Mouse (Mus musculus) ES-CJ7 (cell line): ENCODE measurements around the gene Tagln.

ENCODE experiments used
- DNase-seq: peaks from one replicate; pipeline ENCODE4 v3.0.0; 2011; ENCODE audit warnings: low read depth, low spot score

Gene Tagln

DNA sequence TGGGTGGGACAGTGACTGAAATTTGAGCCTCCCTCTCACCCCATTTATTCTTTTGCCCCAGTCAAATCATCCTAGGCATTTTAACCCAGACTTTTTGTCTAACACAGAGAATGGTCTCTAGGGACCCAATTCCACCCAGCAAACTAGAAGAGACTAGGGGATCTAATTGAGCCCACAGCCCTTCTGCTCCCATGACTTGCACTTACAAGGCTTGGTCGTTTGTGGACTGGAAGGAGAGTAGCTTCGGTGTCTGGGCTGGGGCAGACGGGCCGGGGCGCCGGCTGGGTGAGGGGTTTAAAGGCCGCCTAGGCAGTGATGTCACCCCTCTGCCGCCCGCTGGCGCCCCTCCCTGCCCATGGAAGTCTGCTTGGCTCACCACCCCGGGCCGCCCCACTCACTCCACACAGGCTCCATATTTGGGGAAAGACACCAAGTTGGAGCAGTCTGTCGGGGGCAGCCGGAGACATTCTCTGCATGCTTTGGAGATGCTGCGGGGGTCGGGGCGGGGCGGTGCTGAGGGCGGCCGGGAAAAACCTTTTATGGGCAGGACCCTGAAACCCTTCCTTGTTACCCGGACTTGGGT lies at the start of gene Tagln:
TSS of gene Tagln (minus strand) at position 431 of the 583 bp plus-strand sequence.
- no peak for DNase-seq

DNA sequence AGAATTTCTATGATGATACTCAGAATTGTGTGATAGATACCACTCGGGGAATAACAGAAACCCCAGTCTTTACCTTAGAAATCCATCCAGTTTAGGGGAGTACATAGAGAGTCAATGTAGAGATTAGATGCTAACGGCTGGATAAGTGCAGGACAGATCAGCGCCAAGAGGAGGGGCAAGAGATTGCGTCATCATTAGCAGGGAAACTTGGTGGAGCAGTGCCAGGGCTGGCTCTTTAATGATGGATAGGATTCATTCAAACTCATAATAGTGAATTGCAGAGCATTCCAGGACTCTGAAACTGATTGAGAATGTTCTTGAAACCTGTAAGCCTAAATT lies 49.3 kb upstream of the Tagln start:
- peak; percentile 51 for DNase-seq

DNA sequence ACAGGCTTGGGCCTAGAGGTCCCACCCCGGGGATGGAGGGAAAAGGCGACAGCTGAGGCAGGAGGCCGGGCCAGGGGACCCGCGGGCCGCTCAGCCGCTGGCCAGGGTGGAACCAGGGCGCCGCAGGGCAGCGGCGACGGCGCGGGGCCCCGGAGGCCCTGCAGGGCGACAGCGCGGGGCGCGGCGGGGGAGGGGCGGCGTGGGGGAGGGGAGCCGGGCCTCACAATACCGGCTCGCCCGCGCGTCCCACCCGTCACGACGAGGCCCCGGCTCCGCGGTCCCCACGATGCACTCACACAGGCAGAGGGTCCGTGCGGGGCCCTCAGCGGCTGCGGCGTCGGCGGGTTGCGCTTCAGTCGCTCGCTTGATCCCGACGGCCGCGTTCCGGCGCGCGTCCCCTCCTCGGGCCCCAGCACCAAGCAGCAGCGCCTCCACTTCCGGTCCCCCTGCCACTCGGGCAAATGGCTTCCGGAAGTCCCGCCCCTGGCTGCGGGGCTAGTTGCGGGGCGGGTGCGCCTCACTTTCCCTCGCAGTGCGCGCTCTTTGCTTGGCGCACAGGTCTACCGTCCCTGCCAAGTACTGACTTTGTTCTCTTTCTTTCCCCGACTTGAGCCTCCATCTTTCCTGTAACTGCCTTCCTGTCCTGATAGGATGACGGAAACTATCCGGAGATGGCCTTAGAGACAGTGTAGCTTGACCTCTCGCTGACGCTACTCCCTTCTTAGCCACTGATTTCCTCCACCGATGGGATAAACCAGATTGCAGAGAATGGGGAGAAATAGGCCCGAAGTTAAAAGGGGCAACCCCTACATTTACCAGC lies 48.8 kb upstream of the Tagln start:
- peak; percentile 80 for DNase-seq

DNA sequence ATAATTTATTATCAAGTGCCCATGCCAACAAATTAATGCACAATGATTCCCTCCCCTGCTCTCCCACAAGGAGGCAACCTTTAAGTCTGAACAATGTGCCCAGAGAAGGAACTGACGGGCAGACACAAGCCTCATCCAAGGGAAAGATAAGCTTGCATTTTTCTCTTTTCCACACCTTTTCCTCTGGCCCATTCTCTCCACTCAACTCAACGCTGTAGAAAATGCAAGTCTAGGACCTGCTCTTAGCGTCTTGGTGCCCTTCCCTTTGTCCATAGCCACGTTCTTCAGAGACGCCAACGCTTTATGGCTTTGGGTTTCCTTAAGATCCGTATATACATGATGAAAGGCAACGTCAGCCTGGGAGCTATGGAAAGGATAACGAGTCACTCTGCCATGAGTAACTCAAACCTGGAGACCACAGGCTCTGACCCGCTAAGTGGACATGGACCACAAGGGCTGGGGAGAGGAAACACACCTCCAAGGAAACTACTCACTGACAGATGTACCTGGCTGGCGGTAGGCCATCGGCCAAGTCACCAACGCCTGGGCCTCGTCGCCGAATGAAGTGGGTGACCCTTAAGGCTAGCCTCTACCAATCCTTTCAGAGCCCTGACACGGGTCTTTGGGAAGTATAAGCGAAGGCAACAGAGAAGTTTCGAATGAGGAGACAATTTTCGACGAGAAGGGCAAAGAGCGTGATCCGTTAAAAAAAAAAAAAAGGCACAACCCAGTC lies 48.0 kb upstream of the Tagln start:
- DNase-seq: peak; percentile 19

DNA sequence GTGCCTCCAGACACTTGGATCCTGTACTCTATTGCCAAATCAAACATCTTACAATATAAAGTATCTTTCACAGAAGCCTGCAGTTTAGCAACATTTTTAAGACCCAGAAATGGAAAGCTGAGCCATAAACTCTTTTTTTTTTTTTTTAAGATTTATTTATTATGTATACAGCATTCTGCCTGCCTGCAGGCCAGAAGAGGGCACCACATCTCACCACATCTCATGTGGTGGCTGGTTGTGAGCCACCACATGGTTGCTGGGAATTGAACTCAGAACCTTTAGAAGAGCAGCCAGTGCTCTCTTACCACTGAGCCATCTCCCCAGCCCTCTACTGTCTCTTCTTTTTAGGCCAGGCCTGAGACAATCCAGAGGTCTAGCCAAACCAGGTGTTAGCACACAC lies 45.5 kb upstream of the Tagln start:
- peak; percentile 29 for DNase-seq

DNA sequence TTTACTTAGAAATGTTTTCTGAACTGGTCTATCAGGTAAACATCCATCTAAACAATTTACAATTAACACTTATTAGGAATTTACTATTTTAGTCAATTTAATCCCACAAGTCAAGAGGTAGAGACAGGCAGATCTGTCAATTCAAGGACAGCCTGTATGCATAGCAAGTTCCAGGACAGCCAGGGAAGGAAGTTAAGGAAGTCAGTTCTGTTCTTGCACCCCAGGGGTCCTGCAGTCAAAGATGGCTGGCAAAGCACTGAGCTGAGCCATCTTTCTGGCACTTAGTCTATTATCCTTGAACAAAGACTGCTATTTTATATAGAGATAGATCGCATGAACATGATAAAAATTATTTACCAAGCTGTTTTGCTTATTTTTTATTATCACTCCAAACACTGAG lies 44.8 kb upstream of the Tagln start:
- peak; percentile 54 for DNase-seq

DNA sequence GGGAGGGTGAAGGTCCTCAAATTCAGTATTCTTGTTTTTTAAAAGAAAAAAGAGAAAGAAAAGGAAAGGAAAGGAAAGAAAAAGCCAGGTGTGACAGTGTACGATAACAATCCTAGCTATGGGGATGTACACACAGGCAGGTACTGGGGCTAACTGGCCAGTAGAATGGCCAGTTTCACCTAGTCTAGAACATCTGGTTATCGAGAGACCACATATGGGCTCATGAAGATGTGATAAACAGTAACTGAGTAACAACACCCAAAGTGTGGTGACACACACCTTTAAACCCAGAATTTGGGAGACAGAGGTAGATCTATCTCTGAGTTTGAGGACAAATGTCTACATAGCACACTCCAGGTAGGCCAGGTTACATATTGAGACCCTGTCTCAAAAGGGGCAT lies 43.9 kb upstream of the Tagln start:
- no peak for DNase-seq

DNA sequence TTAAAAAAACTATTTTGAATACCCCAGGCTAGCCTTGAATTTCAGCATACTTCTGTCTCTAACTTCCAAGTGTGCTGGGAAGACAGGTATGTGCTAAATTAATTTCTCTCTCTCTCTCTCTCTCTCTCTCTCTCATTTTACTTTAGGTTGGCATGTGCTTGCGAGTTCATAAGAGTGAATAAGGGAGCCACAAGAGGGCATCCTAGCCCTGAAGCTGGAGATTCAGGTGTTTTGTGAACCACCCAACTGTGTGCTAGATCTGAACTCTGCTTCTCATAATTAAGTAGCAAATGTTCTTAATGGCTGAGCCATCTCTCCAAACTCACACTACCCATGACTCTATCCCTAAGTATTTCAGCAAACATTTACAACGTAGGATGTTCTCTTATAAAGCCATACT lies 41.0 kb upstream of the Tagln start:
- DNase-seq: no peak

DNA sequence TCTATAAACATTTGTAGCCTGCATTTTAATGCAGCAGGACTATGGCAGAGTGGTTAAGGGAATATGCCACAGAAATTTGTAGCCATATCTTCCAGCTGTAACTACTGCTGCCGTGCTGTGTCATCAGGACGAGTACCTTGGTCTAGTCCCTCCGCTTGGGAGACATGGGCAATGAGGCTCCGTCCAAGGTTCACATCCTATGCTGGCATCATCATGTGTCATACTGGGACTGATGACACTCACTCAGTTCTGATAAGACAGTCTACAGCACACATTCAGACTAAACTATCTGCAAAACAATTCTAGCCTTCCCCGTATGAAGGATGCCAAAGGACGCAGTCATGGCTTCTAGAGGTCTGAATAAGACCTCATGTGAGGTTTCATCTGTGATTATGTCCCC lies 27.7 kb upstream of the Tagln start:
- DNase-seq: no peak

DNA sequence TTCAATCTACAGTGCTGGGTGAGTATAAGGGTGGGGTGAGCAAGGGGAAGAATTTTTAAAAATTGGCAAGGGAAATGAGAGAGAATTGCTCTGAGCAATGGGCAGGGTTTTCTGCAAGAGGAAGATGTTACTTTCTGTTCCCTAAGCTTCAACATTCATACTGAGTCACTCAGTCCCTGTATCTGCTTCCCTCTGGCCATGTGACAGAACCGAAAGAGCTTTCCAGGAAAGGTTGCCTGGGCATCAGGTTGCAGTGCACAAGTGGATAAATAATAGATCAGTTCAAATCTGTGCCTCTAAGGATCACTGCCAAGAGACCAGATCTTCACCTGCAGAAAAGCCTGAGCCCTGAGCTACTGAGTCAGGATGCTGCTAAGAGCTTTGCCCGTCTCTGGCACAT lies 26.0 kb upstream of the Tagln start:
- no peak for DNase-seq

DNA sequence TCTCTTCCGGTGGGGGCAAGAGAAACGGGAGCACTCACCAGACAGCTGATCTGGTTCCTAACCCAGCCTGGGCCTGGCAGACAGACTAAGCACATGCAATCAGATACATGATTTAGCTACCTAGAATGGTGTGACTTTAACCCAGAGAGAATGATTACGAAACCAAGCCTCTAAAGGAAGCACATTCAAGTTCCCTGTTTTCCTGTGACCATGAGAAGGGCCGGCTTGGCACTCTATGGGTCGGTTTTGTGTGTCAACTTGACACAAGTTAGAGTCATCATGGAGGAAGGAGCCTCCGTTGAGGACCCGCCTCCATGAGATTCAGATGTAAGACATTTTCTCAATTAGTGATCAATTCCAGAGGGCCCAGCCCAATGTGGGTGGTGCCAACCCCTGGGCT lies 23.8 kb upstream of the Tagln start:
- DNase-seq: no peak

DNA sequence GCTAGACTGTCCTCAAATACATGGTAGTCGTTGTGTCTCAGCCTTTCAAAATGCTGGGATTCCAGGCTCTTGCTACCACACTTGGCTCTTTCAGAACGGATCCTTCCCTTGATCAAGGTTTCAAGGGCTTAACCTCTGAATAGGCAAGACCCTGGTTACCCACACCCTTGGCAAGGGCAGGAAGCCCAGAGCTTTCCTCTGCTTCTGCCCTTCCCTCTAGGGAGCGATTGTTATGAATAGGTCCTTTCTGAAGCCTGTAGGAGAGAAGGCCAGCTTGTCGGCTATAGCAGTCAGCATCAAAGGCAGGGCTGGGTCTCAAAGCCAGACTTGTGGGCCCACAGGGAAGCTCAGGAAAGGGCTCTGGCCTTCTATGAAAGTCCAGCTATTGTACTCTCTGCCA lies 23.0 kb upstream of the Tagln start:
- DNase-seq: no peak

DNA sequence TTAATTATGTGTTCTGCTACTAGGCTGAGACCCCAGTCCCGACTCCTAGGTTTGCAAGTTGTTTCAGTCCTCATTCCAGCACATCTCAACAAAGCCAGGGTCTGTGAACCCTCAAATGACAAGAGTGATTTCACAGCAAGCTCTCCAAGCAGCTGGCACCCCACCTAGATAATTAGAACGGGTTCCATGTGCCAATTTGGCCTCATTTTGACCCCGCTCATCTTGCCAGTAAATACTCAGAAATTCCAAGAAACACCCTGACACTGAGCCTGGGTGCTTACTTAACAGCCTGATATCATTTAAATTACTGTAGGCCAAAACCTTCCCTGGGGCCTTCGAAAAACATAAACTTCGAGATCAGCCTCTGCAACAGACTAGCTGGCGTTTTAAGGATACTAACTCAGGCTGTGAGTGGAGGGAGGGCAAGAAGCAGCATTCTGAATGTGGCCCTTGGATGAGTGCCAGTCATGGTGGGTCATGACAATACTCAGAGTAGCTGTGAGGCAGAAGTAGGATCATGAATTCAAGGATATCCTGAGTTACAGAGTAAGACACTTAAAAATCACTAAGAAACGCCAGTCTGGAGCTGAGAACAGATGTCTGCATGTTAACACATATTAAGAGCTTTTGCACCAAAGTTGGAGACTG lies 22.3 kb upstream of the Tagln start:
- no peak for DNase-seq

DNA sequence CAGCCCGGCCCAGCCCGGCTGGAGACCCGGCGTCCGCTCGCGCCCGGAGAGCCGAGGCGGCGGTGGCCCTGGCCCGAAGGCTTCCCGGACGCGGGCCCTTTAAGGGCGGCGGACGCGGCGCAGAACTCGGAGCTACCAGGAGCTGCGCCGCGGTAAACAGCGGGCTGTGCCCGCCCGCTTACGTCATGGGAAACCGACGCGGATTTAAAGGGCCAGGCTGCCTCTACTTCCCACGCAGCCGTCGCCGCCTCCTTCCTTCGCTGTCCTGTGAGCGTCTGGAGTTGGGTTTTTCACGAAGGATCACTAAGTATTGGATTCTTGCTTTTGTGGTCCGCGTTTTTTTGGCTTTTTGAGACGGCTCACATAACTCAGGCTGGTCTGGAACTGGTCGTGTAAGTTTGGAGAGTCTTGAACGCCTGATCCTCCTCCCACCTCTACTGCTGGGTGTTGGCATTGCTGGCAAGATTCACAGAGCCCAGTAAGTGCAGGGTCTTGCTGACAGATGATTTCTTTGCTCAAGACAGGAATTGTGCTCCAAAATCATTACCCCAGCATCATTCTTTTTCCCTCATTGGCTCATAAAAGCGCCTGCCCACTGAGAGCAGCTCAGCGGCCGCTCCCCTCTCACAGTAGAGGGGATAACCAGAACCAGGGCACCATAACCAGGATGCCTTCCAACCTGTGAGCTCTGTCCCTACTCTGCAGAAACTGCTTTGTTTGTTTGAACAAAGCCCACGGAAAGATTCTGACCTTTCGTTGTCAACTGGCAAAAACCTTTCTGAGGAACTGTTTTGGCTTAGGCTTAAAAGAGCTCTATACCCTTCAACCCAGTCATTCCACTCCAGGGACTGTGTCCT lies 19.5 kb upstream of the Tagln start, which contains the start of gene Sidt2:
TSS of gene Sidt2 (minus strand) at position 152 of the 857 bp plus-strand sequence.
- peak; percentile 73 for DNase-seq

DNA sequence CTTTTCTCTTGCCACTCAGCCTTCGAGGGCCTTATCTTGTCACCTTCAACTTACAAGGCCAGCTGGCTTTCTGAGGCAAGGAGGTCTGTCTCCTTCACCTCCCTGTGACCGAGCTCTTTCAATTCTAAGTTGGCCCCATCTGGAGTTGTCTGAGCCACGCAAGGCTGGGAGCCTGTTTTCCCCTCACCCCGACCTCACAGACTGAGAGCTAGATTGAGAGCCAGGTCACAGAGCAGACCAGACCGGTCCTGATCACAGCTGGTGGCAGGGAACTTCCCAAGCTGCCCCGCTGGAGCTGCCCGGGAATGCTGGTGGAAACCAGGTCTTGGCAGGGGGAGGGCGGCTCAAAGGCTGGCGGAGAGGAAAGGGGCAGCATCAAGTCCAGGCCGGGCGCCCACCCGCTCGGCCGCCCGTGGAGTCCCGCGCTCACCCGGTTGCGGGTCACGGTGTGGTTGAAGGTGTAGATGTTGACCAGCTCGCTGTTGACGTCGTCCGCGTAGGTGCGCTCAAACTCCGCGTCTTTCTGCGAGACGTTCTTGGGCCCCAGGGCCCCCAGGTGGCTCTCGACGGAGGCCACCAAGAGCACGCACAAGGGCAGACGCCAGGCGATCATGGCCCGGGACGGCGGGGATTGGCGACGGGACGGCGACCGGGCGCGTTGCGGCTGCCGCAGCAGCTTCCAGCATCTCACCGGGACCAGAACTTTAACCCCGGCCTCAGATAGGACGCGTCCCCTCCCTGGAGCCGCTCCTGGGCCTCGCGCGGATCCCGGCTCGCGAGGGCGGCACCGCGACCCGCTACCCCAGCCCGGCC lies 18.6 kb upstream of the Tagln start:
- DNase-seq: peak; percentile 44

DNA sequence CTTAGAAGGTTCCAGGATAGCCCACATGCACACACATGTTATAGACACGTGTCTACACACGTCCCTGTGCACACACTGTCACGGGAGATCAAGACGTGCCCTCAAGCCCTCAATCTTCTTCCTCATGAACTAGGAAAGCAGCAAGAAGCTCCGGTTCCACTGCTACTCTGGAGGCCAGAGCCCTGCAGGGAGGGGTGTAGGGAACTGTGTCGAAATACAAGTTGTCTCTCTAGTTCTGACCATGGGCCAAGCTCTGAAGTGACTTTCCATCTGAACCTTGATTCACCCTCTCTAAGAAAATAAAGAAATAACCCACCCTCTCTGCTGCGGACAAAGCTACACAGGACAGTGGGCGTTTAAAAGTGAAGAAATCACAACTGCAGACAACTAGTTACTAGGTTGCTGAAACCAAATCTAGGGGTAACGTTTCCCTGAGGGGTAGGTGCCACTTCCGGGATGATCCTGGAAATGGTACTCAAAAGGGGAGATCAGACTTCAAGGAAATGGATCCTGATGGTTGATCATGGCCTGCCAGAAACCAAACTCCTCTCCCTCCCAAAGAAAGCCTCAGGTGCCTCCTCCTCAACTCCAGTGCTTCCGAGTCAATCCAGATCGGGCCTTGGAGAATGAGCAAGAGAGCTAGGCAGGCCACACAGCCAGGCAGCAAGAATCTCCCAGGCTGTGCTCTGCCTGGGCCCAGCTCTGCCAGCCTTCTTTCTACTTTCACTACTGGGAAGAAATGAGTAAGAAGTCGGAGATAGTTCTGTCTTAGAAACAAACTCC lies 17.8 kb upstream of the Tagln start:
- DNase-seq: no peak

DNA sequence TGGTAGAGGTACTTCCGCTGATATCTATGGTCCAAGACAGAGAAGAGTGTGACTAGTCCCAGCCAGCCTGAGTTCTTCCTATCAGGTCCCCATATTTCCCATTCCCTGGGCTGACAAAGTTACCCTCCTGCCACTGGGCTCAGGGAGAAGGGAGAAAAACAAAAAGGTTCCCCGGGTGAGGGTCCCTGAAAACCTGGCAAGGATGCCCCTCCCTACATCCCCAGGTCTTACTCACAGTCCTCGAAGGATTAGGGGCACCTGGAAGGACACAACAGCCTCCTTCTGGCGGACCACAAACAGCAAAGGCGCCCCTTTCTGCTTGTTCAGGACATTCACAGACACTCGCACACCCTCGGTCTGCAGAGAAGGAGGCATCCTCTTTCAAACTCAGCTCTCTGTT lies 17.0 kb upstream of the Tagln start:
- DNase-seq: no peak

DNA sequence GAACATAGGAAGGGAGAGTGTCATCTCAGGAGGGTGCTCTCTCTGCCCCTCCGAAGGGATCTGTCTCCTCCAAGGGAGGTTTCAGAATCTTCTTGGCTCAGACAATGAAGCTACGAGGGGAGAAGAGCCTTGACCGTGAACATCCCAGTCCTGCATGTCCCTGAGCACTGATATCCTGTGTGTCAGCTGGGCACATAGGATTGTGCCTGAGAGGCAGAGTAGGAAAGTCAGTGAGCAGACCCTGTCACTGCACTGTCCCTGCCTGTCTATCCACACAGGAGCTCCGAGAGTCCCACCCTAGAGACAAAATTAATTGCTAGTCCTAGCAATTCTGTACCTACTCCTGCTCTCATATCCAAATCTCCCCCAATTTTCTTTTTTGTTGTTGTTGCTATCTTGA lies 16.2 kb upstream of the Tagln start:
- DNase-seq: no peak

DNA sequence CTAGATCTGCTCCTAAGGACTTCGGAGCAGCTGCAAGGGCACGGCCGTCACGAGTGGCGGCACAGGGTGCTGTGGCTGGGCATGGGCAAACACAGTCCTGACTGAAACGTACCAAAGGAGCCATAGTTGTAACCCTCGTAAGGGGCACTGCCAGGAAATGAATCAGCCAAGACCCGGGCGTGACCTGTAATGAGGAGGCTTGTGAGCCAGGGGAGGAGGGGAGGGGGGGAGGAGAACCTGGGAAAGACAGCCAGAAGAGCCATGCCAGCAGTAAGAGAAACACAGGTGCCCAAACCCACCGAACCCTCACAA lies 11.0 kb upstream of the Tagln start:
- no peak for DNase-seq
